Mouse (Mus musculus): ENCODE data around the gene Bcl2l12. TPM values are rescaled to one million over a fixed set of nuclear protein-coding genes. Genes with fewer than 3 reads are reported as not detected.

The Bcl2l12 gene
- 11.7 and 13.1 TPM in 2 replicates for polyA plus RNA-seq (2015; fragmentation: Nextera tagmentation; extraction: Ambion mirVana)

DNA sequence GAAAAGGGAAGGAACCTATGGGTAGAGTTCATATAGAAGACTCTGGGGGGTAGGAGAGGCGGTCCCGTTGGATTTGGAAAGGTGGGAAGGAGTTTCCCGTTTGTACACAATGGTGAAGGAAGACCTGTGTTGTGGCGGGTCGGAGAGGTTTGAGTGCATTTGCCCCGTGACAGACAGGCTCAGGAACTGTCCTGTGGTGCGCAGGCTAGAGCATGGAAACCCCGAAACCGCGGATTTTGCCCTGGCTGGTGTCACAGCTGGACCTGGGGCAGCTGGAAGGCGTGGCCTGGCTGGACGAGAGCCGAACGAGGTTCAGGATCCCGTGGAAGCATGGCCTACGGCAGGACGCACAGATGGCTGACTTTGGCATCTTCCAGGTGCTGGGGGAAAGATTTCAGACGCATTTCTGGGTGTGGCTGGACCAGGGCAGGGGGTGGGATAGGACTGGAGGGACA lies at the start of gene Bcl2l12:
Gene Bcl2l12 (minus strand): TSS at position 212 of the 455 bp plus-strand sequence.
- TF ChIP-seq CTCF (IDR thresholded peaks at IDR 0.05; ENCODE audit: low read depth) (no peak), EP300 (IDR thresholded peaks at IDR 0.05; ENCODE audit: low read depth) (no peak)
- peak within 1 kb of the TSS; percentile 79 for H3K9ac ChIP-seq (replicated peaks)
- no peaks in the 10 kb centered on the region for H3K27me3 ChIP-seq (ENCODE audit: insufficient read depth, low read length)
- peaks cover 26% of the 10 kb centered on the region for H3K4me1 ChIP-seq (ENCODE audit: insufficient read depth)
- H3K36me3 ChIP-seq (replicated peaks; ENCODE audit: insufficient read depth, low read length) = peaks cover 46% of the 10 kb centered on the region
- peak within 1 kb of the TSS; percentile 92 for H3K27ac ChIP-seq (ENCODE audit: low read depth)
- H3K4me3 ChIP-seq (ENCODE audit: low read depth, low read length) = peak within 1 kb of the TSS; percentile 63
- DNase-seq = peak; percentile 79
- peak within 1 kb of the TSS; percentile 74 for H3K4me2 ChIP-seq (ENCODE audit: low read depth, low read length)
- under 1% methylated on average over 18 of the region's 18 CpGs for WGBS (ENCODE audit: insufficient replicate concordance)
- no peaks in the 10 kb centered on the region for H3K9me3 ChIP-seq (ENCODE audit: low read length)
- ATAC-seq = peak; percentile 24

DNA sequence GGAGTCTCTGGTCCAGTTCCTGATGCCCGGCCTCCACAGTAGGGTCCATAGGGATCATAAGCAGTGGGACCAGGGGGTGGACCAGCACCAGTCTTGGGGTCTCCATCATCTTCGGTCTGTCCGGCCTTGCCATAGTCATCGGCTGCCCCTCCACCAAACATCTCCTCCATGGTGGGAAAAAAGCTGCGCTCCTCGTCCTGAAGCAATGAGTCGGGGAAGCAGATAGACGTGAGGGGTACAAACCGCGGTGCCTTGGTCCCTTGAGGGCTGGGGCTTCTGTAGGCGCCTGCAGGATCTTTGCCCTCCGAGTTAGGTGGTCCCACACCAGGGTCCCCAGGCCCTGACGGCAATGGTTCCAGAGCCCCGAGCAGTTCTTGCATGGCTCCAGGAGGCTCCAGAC lies 49.0 kb upstream of the Bcl2l12 start:
- Histone ChIP-seq H3K4me1 (ENCODE audit: insufficient read depth) (peaks cover 16% of the 10 kb centered on the region), H3K27me3 (ENCODE audit: insufficient read depth, low read length) (no peaks in the 10 kb centered on the region), H3K4me3 (ENCODE audit: low read depth, low read length) (no peak overlapping the region), H3K4me2 (ENCODE audit: low read depth, low read length) (no peak overlapping the region), H3K36me3 (replicated peaks; ENCODE audit: insufficient read depth, low read length) (peaks cover 49% of the 10 kb centered on the region), H3K9me3 (ENCODE audit: low read length) (no peaks in the 10 kb centered on the region), H3K9ac (replicated peaks) (no peak overlapping the region), H3K27ac (ENCODE audit: low read depth) (no peak overlapping the region)
- TF ChIP-seq CTCF (IDR thresholded peaks at IDR 0.05; ENCODE audit: low read depth) (no peak), EP300 (IDR thresholded peaks at IDR 0.05; ENCODE audit: low read depth) (no peak)
- DNase-seq (no peak), ATAC-seq (no peak)
- WGBS (ENCODE audit: insufficient replicate concordance) = 94% methylated on average over 14 of the region's 14 CpGs

DNA sequence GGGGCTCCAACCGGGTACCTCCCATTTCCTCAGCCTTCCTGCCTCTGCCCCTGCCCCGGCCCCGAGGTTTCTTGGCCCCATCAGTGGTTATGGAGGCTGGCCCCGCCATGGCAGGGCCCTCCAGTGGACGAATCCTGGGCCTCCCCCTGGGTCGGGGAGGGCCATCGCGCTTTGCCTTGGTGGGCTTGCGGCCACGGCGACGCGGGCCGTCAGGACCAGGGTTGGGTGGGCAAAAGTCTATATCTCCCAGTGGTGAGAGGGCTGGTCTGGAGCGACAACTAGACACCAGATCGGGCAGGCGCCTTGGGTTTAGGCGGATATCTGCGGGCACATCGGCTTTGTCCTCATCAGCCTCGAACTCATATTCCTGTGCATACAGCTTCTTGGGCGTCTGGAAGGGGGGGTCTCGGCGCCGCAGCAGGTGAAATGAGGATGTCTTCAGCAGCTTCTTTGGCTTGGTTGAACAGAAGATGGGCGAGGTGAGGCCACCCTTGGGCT lies 48.4 kb upstream of the Bcl2l12 start:
- Histone ChIP-seq H3K27ac (ENCODE audit: low read depth) (no peak overlapping the region), H3K9ac (replicated peaks) (no peak overlapping the region), H3K4me1 (ENCODE audit: insufficient read depth) (peaks cover 11% of the 10 kb centered on the region), H3K9me3 (ENCODE audit: low read length) (no peaks in the 10 kb centered on the region), H3K4me3 (ENCODE audit: low read depth, low read length) (no peak overlapping the region), H3K27me3 (ENCODE audit: insufficient read depth, low read length) (no peaks in the 10 kb centered on the region), H3K36me3 (replicated peaks; ENCODE audit: insufficient read depth, low read length) (peaks cover 54% of the 10 kb centered on the region), H3K4me2 (ENCODE audit: low read depth, low read length) (no peak overlapping the region)
- ATAC-seq (no peak), DNase-seq (no peak)
- 91% methylated on average over 26 of the region's 26 CpGs for WGBS (ENCODE audit: insufficient replicate concordance)
- TF ChIP-seq CTCF (IDR thresholded peaks at IDR 0.05; ENCODE audit: low read depth) (no peak), EP300 (IDR thresholded peaks at IDR 0.05; ENCODE audit: low read depth) (no peak)

DNA sequence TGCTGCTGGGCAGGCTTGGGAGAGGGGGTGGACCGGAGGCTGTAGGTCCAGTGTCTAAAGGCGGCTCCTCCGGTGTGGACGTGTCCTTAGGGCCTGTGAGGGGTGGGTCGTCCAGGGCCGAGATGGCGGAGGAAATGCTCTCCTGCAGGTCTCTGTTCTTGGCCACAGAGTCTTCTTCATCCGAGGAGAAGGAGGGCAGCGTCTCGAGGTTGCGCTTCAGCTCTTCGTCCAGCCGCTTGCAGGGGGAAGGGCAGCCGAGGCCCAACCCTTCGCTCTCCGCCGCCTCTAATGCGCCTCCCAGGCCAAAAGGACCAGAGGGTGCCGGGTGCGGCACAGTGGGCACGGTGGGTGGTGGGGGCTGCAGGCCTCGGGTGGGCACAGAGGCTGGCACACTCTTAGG lies 47.2 kb upstream of the Bcl2l12 start:
- WGBS (ENCODE audit: insufficient replicate concordance) = 94% methylated on average over 22 of the region's 22 CpGs
- Histone ChIP-seq H3K27ac (ENCODE audit: low read depth) (no peak overlapping the region), H3K4me2 (ENCODE audit: low read depth, low read length) (no peak overlapping the region), H3K27me3 (ENCODE audit: insufficient read depth, low read length) (no peaks in the 10 kb centered on the region), H3K4me3 (ENCODE audit: low read depth, low read length) (no peak overlapping the region), H3K9me3 (ENCODE audit: low read length) (no peaks in the 10 kb centered on the region), H3K4me1 (ENCODE audit: insufficient read depth) (no peaks in the 10 kb centered on the region; the same call in 1 of the 2 replicates), H3K36me3 (replicated peaks; ENCODE audit: insufficient read depth, low read length) (peaks cover 65% of the 10 kb centered on the region), H3K9ac (replicated peaks) (no peak overlapping the region)
- no peak for ATAC-seq
- DNase-seq = no peak
- TF ChIP-seq EP300 (IDR thresholded peaks at IDR 0.05; ENCODE audit: low read depth) = no peak
- no peak for TF ChIP-seq CTCF (IDR thresholded peaks at IDR 0.05; ENCODE audit: low read depth)

DNA sequence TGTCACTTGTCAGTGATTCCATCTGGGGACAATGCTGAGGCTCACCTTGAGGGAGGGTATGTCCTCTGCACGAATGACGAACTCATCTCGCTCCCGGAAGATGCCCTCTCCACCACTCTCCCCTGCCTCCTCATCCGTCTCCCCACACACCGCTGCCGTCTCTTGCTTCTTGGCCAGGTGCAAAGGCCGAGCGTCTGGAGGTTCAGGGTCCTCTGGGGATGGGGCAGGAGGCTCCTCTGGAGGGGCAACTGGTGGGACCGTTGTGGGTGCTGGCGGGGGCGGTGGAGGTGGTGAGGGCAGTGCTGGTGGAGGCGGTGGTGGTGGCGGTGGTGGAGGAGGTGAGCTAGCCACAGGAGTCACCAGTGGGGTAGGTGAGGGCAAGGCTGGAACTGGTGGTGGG lies 44.8 kb upstream of the Bcl2l12 start:
- ATAC-seq = no peak

DNA sequence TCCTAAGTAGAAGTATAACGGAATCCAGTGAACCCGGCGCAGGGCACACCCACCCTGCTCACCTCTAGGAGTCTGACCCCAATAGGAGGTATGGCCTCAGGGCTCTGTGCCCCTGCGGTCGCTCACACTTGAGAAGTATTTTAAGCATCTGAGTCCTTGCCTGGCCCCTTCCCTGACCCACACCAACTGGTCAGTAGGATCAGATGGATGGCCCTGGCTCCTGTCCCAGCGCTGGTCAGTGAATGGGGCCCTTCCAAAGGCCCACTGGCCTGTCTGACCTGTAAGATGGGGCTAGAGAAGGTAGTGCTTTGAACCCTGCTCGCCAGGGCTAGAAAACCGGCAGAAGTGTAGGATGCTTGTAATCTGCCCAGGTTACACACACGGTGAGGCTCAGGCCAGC lies 42.3 kb upstream of the Bcl2l12 start:
- H3K4me1 ChIP-seq (ENCODE audit: insufficient read depth) = no peaks in the 10 kb centered on the region
- H3K9ac ChIP-seq (replicated peaks) = no peak overlapping the region
- DNase-seq = no peak
- no peak overlapping the region for H3K4me2 ChIP-seq (ENCODE audit: low read depth, low read length)
- TF ChIP-seq EP300 (IDR thresholded peaks at IDR 0.05; ENCODE audit: low read depth) = no peak
- TF ChIP-seq CTCF (IDR thresholded peaks at IDR 0.05; ENCODE audit: low read depth) = no peak
- ATAC-seq = no peak
- H3K27ac ChIP-seq (ENCODE audit: low read depth) = no peak overlapping the region
- H3K27me3 ChIP-seq (ENCODE audit: insufficient read depth, low read length) = no peaks in the 10 kb centered on the region
- 84% methylated on average over 9 of the region's 9 CpGs for WGBS (ENCODE audit: insufficient replicate concordance)
- H3K4me3 ChIP-seq (ENCODE audit: low read depth, low read length) = no peak overlapping the region
- peaks cover 50% of the 10 kb centered on the region for H3K36me3 ChIP-seq (replicated peaks; ENCODE audit: insufficient read depth, low read length)
- no peaks in the 10 kb centered on the region for H3K9me3 ChIP-seq (ENCODE audit: low read length)

More for the DNA sequence above, 44.8 kb upstream of the Bcl2l12 start:
- WGBS (ENCODE audit: insufficient replicate concordance) = 89% methylated on average over 14 of the region's 14 CpGs
- Histone ChIP-seq H3K27me3 (ENCODE audit: insufficient read depth, low read length) (no peaks in the 10 kb centered on the region), H3K27ac (ENCODE audit: low read depth) (no peak overlapping the region), H3K4me1 (ENCODE audit: insufficient read depth) (no peaks in the 10 kb centered on the region), H3K9ac (replicated peaks) (no peak overlapping the region), H3K4me3 (ENCODE audit: low read depth, low read length) (no peak overlapping the region), H3K36me3 (replicated peaks; ENCODE audit: insufficient read depth, low read length) (peaks cover 53% of the 10 kb centered on the region), H3K4me2 (ENCODE audit: low read depth, low read length) (no peak overlapping the region), H3K9me3 (ENCODE audit: low read length) (no peaks in the 10 kb centered on the region)
- TF ChIP-seq EP300 (IDR thresholded peaks at IDR 0.05; ENCODE audit: low read depth) (no peak), CTCF (IDR thresholded peaks at IDR 0.05; ENCODE audit: low read depth) (no peak)
- no peak for DNase-seq
